Mouse (Mus musculus): ENCODE data around the gene Prkd2. TPM values are rescaled to one million over a fixed set of nuclear protein-coding genes. Genes with fewer than 3 reads are reported as not detected.

Gene Prkd2
- total RNA-seq, 2 experiments from 2014 or later: 6.4 to 6.8 TPM

Other genes starting within 250 kb of the Prkd2 start
- gene Arhgap35, start 227.9 kb upstream of the Prkd2 start, total RNA-seq (2021): 100 to 1,000 TPM; 145 to 147 TPM
- not detected for gene Ceacam15, start 167.2 kb upstream of the Prkd2 start, total RNA-seq (2021)
- gene Ceacam9, start 121.0 kb upstream of the Prkd2 start, total RNA-seq (2021): not detected
- 100 to 1,000 TPM; 350 to 351 TPM for gene Ap2s1, start 104.5 kb upstream of the Prkd2 start, total RNA-seq (2021)
- gene Slc1a5, start 61.6 kb upstream of the Prkd2 start, total RNA-seq (2021): 1 to 10 TPM; 3.9 to 4.3 TPM
- 100 to 1,000 TPM; 269 to 272 TPM for gene Strn4, start 27.0 kb upstream of the Prkd2 start, total RNA-seq (2021)
- gene Fkrp, start 26.2 kb upstream of the Prkd2 start, total RNA-seq (2021): 10 to 100 TPM; 49.9 to 51.7 TPM
- gene Dact3, start 32.4 kb downstream of the Prkd2 start, total RNA-seq (2021): 100 to 1,000 TPM; 103 TPM
- under 1 TPM; 0.73 to 0.81 TPM for gene Gng8, start 48.9 kb downstream of the Prkd2 start, total RNA-seq (2021)
- gene Ptgir, start 63.6 kb downstream of the Prkd2 start, total RNA-seq (2021): under 1 TPM in 1 of 2 experiments, not detected in 1; 0.17 TPM
- 1,000 to 10,000 TPM; 2,071 to 2,081 TPM for gene Calm3, start 81.2 kb downstream of the Prkd2 start, total RNA-seq (2021)
- 100 to 1,000 TPM; 210 to 223 TPM for gene Pnmal2, start 101.8 kb downstream of the Prkd2 start, total RNA-seq (2021)
- 10 to 100 TPM; 68.6 to 68.8 TPM for gene Pnmal1, start 116.8 kb downstream of the Prkd2 start, total RNA-seq (2021)
- 10 to 100 TPM; 52.6 to 57.6 TPM for gene Gm42372, start 140.2 kb downstream of the Prkd2 start, total RNA-seq (2021)
- gene Ccdc8, start 149.8 kb downstream of the Prkd2 start, total RNA-seq (2021): 1 to 10 TPM; 3.0 to 3.3 TPM
- gene Ppp5c, start 185.0 kb downstream of the Prkd2 start, total RNA-seq (2021): 100 to 1,000 TPM; 157 to 162 TPM
- gene Hif3a, start 219.5 kb downstream of the Prkd2 start, total RNA-seq (2021): 10 to 100 TPM in 1 of 2 experiments, 1 to 10 TPM in 1; 6.5 to 16.9 TPM
- 1 to 10 TPM; 5.6 to 6.1 TPM for gene Psg16, start 231.1 kb downstream of the Prkd2 start, total RNA-seq (2021)

All from left cerebral cortex, postnatal 10 days (tissue).